Mouse (Mus musculus): Measurements from ENCODE around the gene Dip2c.

Gene Dip2c

DNA sequence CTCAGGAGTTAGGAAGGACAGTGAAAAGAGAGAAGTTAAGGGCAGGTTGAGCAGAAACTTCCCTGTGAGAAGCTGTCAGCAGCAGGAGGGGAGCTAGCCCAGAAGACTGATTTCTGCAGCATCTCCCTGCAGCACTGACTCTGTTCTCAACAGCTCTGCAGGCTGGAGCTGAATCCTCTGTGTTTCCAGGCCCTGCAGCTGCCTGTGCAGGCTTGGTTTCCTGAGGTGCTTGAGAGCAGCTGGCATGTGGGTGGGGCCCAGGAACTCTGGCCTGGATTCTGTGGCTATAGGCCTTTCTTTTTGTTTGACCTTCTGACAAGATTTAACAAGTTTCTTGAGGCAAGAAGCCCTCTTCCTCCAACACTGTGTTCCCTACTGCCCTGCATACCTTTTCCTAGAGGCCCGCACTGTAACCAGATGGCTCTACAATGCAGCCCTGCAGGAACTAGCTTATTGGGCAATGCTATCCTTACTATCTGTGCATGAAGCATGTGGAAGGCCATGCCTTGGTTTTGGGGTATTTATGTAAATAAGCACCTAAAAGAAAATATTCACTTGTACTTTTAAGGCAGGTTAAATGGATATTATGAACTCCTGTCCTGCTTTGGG, 53.1 kb downstream of the Dip2c start:
- no peak for DNase-seq (ENCODE audit: low read depth, low spot score)

DNA sequence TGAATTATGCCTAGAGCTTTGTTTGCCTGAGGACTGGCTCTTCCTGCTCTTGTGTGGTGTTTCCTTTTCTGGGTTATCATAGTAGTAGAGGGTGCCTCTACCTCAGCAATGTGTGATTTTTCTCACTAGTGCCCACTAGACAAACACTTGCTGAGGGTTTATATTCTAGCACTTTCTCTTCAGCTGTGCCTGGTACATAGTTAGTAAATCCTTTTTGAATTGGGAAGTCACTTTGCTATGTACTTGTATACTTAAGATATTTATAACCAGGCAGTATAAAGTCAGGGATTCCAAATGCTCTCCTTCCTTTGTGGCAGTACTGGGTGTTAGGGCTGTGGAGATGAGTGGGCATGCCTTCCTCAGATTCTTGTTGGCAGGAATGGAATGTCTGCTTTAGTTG, 56.9 kb downstream of the Dip2c start:
- no peak for DNase-seq (ENCODE audit: low read depth, low spot score)

DNA sequence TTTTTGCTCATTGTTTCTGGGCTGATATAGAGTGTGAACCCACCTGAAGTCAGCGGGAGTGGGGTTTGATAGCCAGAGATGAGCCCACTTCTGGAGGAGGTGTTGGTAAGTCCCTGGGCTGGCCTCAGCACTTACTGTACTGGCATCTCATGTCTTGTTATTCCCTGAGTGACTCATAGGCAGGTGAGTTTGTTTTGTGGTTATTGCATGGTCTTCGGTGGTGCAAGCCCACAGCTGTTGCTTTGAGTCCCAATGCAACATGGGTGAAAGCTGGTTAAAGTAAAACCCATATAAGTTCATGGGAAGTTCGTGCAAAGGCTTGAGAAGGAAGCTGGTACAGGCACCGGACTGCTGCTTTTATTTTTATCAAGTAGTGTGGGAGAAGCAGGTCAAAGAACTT, 64.0 kb downstream of the Dip2c start:
- no peak for DNase-seq (ENCODE audit: low read depth, low spot score)

DNA sequence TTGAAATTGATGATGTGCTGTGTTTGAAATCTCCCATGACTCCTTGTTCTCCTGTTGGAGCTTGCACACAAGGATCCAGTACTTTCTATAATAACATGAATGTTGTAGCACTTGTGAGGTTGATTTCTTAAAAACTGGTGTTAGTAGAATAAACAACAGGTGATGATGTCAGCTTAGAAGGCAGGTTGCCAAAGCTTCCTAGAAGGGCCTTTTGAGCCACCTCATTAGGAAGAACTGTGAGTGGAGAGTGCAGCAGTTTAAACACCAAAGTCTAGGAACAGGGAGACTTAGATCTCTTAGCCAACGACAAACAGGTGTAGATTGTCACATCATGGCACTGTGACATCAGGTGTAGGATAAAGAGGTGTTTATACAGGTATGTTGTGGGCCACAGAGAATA, 66.4 kb downstream of the Dip2c start:
- no peak for DNase-seq (ENCODE audit: low read depth, low spot score)

DNA sequence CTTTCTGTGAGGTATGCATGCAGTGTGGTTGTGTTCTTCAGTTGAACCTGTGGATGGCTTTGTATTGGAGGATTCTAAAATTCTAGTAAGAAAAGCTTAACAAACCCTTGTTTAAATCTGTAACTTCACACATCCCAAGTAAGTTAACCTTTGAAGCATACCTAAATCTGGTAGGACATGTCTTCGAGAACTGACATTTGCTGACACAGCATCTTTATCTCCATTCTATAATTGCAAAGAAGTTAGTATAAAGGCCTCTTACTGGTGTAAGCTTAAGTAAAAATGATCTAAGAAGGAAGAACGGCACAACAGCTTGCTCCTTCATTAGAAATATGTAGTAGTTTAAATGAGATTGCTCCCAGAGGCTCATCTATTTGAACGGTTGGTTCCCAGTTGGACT, 71.1 kb downstream of the Dip2c start:
- DNase-seq (ENCODE audit: low read depth, low spot score): no peak

DNA sequence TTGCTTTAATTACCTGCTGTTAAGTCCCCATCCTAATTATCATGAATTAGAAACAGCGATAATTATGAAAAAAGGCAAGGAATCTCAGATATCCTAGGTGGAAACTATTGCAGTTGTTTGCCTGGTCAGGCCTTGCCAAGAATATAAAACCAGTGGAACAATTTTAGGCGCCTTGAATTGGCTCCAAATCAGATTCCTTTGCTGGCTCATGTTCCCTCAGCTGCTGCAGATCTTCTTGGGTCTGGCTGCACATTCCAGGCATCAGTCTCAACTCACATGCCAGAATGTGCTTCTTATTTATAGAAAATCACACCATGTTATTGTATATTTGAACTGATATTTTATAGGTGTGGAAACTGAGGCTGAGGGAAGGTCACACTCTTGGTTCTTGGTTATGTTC, 74.3 kb downstream of the Dip2c start:
- no peak for DNase-seq (ENCODE audit: low read depth, low spot score)

DNA sequence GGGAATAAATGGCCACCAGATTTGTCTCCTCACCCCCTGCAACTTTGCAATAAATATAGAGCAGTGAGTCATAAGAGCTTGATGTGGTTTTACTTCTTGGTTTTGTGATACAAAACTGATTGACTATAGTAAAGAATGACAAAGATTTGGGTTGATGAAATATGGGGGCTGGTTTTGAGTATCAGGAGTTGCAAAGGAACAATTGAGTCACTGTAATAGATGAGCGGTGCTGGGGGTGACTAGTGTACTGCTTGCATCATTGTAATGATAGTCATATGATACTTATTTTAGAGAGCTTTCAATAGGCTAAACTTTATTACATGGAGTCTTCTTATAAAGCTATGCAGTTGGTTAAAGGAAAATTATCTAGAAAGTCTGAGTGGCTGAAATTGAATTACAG, 77.6 kb downstream of the Dip2c start:
- DNase-seq (ENCODE audit: low read depth, low spot score): no peak

DNA sequence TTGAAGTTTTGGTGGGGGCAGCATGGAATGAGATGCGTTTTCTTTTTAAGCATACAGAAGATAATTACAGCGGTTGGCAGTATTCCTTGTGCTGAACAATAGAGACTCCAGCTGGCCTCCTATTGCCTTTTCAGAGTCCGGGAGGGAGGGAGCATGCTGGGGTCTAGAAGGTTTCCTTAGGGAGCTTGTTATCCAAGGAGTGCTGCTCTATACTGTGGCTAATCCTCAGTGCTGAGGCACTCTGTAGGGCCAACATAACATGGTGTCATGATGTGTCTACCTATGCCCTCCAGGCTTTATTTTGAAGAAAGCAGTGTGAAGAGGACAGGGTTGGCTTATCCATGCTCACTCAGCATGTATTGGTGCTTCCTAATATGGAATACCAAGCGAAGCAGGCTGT, 79.0 kb downstream of the Dip2c start:
- no peak for DNase-seq (ENCODE audit: low read depth, low spot score)

DNA sequence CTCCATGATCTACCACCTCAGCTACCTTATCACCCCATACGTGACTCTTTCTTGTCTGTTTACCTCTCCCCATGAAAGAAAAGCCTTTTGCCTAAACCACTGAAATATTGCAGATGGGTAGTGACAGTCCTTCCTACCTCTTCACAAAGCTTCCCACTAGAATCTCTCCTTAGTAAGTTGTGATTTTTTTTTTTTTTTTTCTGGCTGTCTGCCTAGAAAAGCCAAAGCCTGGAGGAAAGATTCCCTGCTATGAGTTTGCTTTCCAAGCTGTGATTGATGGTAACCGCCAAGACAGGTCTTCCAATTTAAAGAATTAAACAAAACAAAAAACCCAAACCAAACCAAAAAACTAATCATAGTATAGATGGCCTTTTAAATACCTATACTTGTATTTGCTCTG, 85.1 kb downstream of the Dip2c start:
- DNase-seq (ENCODE audit: low read depth, low spot score): no peak

DNA sequence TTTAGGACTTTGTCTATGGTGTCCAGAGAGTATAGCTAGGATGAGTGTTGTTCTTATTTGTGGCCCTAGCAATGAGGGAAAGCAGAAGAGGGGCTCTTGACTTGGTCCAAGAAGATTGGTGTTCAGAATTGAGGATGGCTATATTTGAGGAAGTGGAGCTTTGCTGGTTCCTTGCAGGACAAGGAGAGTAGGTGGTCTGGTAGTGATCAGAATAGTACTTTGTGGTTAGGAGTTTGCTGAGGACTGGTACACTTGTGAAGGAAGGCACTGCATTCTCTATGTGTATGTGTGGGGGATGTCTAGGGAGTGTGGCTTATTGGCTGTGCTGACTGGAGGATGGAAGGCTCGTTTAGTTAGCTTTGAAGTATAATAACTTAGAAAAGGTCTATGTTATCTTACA, 95.1 kb downstream of the Dip2c start:
- DNase-seq (ENCODE audit: low read depth, low spot score): no peak

DNA sequence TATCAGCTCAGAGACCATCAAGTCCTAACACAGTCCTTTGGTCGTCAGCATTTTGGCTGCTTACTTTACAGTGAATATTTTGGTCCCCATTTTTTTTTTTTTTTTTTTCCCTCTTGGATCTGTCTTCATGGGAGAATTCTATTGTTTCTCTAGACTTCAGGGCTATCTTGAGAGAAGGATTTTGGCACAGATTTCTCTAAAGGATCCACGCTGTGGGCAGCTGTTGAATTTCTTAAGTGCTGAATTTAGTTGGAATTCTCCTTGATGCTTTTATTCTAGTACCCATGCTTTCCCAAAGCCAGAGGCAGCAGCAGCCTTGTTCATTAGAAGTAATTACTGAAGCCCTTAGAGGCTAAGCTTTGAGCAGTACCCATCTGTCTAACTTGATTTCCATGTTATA, 100.8 kb downstream of the Dip2c start:
- no peak for DNase-seq (ENCODE audit: low read depth, low spot score)

DNA sequence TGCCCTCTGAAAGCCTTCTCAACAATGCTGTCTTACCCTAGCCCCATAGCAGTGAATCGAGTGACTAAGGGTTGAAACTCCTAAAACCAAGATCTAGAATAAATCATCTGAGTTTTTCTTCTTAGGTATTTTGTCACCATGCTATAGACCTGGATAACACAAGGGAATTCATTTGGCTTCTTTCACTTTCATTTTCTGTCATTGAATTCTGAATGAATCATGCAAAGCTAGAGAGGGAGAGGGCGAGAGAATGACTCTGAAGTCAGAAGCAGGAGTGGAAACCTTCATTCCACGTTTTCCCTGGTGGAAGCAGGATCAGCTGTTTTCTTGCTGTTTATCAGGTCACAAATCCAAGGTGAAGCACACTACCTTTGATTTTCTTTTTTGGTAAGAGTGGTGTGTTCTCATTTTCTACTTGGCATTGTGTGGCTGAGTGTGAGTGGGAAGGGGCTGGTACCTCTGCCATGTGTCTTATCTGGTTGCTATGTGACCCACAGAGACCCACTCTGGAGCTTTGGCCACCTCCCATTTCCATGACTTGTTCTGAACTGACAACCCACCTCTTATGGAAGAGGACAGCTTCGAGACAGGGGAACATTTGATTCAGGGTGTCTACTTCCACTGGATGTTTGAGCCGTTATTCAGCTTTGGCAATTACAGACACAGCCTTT, 104.5 kb downstream of the Dip2c start:
- no peak for DNase-seq (ENCODE audit: low read depth, low spot score)

DNA sequence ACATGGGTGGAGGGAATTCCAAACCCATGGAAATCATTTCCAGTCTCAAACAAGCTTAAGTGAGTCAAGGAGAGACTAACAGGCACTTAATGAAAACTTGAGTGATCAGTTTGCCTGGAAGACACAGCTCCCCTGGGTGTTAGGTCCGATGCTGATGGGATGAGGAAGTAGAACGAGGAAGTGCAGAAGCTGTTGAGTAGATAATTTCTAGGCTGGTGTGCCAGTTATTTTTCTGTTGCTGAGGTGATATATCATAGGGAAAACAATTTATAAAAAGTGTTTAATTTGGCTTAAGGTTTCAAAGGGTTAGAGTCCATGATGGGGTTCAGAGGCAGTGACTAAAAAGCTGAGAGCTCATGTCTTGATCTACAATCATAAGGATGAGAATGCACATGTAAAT, 111.7 kb downstream of the Dip2c start:
- no peak for DNase-seq (ENCODE audit: low read depth, low spot score)

DNA sequence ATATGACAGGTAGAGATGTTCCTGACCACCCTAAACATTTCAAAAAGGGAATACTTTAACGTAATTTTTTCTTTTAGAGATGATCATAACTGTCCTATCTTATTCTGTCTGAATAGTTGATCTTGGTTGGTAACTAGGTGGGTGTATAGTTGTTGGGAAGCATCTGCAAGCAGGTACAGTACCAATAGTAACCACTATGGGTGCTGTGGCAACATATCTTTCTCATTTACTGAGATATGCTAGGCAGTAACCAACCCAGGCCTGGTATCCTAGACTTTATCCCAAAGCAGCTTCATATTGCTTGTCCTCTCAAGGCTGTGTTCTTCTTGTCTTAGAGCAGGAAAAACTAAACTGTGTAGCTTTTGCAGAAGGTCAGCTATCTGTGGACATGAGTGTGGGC, 113.0 kb downstream of the Dip2c start:
- DNase-seq (ENCODE audit: low read depth, low spot score): no peak

DNA sequence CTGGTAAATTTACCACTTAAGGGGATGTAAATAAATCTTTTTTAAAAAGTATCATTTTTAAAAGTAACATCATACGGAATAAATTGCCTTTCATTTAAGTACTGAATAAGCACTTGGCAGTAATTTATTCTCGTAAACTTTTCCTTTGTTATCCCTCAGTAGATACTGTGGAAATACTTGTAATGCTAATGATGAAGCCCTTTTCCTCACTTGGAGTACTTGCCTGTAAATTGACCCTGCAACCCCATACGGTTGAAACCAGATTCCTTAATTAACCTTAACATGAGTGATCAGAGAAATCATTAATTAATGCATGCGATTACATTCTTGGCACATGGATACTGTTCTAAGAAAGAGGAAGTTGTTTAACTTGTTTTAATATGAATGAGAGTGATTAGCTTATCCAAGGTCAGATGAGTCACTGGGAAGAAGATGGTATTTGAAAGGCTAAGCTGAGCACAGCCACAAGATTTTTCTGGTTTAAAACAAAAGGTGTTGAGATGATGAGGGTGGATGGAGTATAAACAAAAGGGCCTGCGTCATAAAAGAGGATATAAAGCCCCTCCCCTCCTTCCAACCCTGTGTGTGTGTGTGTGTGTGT, 114.0 kb downstream of the Dip2c start:
- DNase-seq (ENCODE audit: low read depth, low spot score): no peak

DNA sequence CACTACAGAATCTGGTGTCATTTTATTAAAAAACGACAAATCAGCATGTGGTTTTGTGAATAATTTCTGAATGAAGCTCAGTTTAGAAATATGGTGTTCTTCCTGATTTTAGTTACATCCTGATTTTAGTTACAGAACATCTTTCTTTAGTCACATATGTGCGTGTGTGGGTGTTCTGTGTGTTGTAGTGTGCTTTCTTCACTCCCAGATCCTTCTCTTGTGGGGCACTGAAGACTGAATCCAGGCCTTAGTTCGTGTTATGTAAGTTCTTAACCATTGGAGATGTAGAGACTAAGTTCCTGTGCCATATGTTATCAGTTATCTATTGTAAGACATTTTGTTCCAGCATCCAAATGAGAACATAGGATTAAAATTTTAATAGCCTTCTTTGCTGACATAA, 117.1 kb downstream of the Dip2c start:
- DNase-seq (ENCODE audit: low read depth, low spot score): no peak

DNA sequence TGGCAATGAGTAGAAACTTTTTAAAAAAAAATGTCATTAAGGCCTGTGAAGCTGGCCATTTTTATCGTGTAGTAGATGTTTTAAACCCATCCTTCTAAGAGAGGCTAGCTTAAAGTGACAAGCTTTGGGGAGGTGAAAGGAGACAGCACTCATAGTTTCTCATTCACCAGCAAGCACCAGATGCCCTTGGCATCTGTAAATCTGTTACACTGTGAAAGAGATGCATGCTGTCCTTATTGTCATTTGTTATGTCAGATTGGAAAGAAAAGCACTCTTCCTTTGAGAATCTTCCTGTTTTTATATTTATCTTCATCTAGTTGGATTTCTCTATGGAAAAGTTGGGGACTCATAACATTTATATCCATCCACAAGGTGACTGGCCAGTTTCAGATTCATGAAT, 119.0 kb downstream of the Dip2c start:
- no peak for DNase-seq (ENCODE audit: low read depth, low spot score)

DNA sequence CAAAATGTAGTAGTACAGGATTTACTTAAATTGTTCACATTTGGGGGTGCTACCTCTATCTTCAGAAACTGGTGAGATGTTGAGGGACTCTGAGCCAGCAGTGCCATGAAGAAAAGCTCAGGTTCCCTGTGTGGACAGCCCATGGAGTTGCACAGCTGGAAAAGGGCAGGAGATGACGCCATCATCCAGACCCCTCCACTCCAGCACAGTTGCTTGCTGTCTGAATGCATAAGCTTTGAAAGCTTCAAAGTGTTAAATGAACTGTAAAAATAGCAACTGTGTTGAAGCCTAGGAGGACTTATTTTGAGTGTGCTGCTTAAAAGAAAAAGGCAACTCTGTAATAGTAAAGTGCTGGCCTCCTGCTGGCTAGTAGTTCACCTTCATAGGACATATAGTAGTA, 122.5 kb downstream of the Dip2c start:
- no peak for DNase-seq (ENCODE audit: low read depth, low spot score)

DNA sequence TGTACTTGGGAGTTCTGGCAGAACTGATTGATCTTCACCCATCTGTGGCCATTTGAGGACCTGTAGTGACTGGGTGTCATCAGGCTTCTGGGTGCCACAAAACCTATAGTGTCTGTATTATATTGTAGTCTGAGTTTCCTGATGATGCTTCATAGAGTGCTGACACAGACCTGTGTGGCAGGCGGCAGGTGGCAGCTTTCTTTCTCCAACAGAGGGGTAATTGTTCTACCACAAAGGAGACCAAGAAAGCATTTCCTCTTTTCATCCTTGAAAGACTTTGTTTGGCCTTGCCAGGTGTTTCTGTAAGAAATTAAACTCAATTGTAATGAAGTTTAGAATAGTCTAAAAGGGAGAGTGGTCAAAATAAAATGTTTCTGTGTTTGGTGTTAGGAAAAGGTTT, 129.1 kb downstream of the Dip2c start:
- DNase-seq (ENCODE audit: low read depth, low spot score): peak; percentile 41

DNA sequence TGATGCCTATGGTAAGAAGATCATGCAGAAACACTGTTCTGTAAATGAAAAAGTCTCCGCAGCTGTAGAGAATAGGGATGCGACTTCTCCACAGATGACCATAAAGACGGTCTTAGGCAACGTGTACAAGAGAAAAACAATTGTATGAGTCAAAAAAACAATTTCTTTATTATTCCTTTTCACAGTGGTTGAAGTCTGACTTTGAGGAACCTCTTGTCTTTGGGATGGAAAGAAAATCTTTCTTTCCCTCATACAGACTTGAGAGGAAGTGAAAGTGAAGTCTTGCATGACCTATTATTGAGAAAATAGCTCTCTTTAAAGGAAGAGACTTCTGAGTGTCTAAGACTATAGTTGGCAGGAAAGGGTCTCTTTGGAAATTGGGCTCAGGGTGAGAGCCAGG, 132.7 kb downstream of the Dip2c start:
- peak; percentile 54 for DNase-seq (ENCODE audit: low read depth, low spot score)

DNA sequence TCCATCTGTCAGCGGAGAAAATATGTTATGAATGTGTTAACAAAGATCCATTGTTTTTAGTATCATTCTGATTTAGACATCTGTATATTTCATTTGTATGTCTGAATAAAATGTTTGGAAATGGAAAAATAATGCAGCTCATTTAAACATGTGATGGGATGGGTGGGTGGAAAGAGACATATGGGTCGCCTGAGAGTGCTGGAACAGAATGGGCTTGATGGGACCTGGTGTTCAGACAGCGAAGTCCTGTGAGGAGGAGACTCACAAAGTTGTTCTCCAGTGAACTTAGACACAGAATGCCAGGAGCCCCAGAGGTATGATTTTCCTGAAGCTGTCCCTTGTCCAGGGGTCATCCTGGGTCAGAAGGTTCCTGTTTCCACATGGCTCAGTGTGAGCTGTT, 142.1 kb downstream of the Dip2c start:
- DNase-seq (ENCODE audit: low read depth, low spot score): no peak

DNA sequence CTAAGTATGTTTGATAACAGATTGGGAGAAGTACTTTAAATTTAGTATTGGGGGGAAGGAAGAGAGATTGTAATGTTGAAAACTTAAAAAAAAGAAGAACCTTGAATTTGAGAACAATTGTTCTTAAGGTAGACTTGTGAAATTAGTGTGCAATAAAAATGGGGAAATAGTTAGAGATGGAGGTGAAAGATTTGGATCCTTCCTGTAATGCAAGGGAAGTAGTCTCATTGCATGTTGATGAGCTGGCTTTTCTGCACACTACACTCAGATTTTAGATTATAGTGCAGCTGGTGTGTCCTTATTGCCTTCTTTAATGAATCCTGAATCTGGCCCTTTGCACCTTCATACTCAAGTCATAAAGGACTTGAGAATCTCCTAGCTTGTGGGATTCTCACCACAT, 142.9 kb downstream of the Dip2c start:
- DNase-seq (ENCODE audit: low read depth, low spot score): no peak

DNA sequence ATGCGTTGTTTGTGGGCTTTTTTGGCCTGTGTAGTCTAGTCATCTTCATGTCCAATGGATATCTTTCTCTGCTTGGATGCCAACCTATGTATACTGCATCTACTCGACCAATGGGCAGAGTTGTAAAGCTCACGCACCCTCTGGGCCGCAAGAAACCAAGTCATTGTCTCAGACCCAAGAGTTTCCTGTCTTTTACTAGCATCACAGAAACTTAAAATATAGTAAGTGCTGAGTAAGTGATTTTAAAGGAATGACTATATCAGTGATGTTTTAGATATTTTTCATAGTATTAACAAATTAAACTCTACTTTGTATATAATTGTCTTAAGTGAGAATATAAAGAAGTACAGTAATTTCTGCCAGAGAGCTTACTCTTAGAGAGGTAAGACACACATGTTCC, 145.6 kb downstream of the Dip2c start:
- no peak for DNase-seq (ENCODE audit: low read depth, low spot score)

DNA sequence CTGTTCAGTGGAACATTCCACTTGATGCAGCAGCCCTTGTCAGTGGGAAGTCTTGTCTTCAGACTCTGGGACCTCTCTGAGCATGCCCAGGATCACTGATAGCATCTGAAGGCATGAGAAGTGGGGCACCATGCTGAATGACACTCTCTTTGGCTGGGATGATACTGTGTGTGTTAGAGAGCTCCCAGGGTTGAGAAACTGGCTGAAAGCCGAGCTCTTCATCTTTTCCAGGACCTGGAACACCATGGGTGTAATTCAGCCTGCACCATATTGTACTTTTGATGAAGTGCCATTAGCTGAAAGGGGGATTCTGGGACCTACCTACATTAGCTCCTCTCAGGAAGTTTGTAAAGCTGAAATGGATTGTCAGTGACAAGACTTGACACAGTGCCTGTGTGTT, 146.5 kb downstream of the Dip2c start:
- DNase-seq (ENCODE audit: low read depth, low spot score): no peak
